Mouse (Mus musculus): Measurements from ENCODE around the gene Slc17a1. TPM values are rescaled to one million over a fixed set of nuclear protein-coding genes. Genes with fewer than 3 reads are reported as not detected.

Slc17a1 gene
- total and polyA plus RNA-seq, 3 experiments, result not detected

GRCm38 (mm10) chr13:23839308-23839707 is 28.2 kb upstream of the Slc17a1 start, which contains the start of gene Slc17a3:
Gene Slc17a3, plus strand, starts transcription at chr13:23839434.
- Histone ChIP-seq H3K27ac (ENCODE audit: insufficient read depth, low read depth) (no peak within 1 kb of the TSS), H3K9me3 (replicated peaks; ENCODE audit: low read length) (no peaks in the 10 kb centered on the region), H3K4me2 (ENCODE audit: insufficient read depth, low read depth, poor library complexity, severe bottlenecking) (no peak within 1 kb of the TSS), H3K79me2 (replicated peaks; ENCODE audit: control insufficient read depth, extremely low read depth, insufficient read depth, poor library complexity, severe bottlenecking) (no peaks in the 10 kb centered on the region), H3K4me1 (ENCODE audit: control insufficient read depth in 1 of 2, insufficient read depth in 2 of 2) (no peaks in the 10 kb centered on the region), H3K4me3 (replicated peaks in 1 of 3; ENCODE audit: low read depth in 2 of 3, low read length in 2 of 3, poor library complexity in 1 of 3) (no peak within 1 kb of the TSS), H3K36me3 (replicated peaks in 1 of 2; ENCODE audit: control insufficient read depth in 1 of 2, insufficient read depth in 1 of 2, low read length in 1 of 2) (no peaks in the 10 kb centered on the region), H3K27me3 (replicated peaks) (no peaks in the 10 kb centered on the region), H3K9ac (ENCODE audit: insufficient read depth, low read depth) (no peak within 1 kb of the TSS)
- in situ Hi-C loops (cut with MboI; ENCODE audit: low pct_ligation_motif_present, low pct_unique_long_range_greater_than_20kb, low sequenced_read_pairs) (loop anchor here (25.0 kb wide), 1 partner anchor 448 kb away; the partner anchor contains the start of gene Carmil1), dilution Hi-C loops (cut with MboI; ENCODE audit: extremely low pct_ligation_motif_present, extremely low pct_unique_long_range_greater_than_20kb, low sequenced_read_pairs) (no loop called here)
- TF ChIP-seq RCOR1 (conservative IDR thresholded peaks at IDR 0.05; ENCODE audit: low read depth, low read length) (no peak), USF1 (IDR thresholded peaks at IDR 0.05; ENCODE audit: low read depth, low read length) (no peak), CTCF (conservative IDR thresholded peaks at IDR 0.05 in 1 of 2, IDR thresholded peaks at IDR 0.05 in 1 of 2; ENCODE audit: low read depth in 2 of 2, low read length in 2 of 2) (no peak), JUND (conservative IDR thresholded peaks at IDR 0.05; ENCODE audit: low read depth, low read length) (no peak), IRF4 (IDR thresholded peaks at IDR 0.05; ENCODE audit: low read depth, low read length) (no peak), JUN (IDR thresholded peaks at IDR 0.05; ENCODE audit: insufficient read depth, low read depth, low read length) (no peak), POLR2A (IDR thresholded peaks at IDR 0.05; ENCODE audit: low read depth, low read length) (no peak), ZKSCAN1 (IDR thresholded peaks at IDR 0.05; ENCODE audit: borderline replicate concordance, low read depth, low read length) (no peak), POLR2AphosphoS2 (IDR thresholded peaks at IDR 0.05; ENCODE audit: low read depth, low read length) (no peak), MEF2A (IDR thresholded peaks at IDR 0.05; ENCODE audit: borderline replicate concordance, low read depth, low read length) (no peak), PAX5 (IDR thresholded peaks at IDR 0.05; ENCODE audit: low read length) (no peak), ELF1 (IDR thresholded peaks at IDR 0.05; ENCODE audit: low read depth, low read length) (no peak), ZNF384 (IDR thresholded peaks at IDR 0.05; ENCODE audit: low read depth, low read length) (no peak), ETS1 (conservative IDR thresholded peaks at IDR 0.05; ENCODE audit: low read depth, low read length) (no peak), GABPA (IDR thresholded peaks at IDR 0.05; ENCODE audit: insufficient replicate concordance, low read depth, low read length) (no peak), RAD21 (IDR thresholded peaks at IDR 0.05; ENCODE audit: low read depth, low read length) (no peak), UBTF (IDR thresholded peaks at IDR 0.05; ENCODE audit: low read depth, low read length) (no peak), CHD1 (IDR thresholded peaks at IDR 0.05; ENCODE audit: low read depth, low read length) (no peak), KAT2A (IDR thresholded peaks at IDR 0.05; ENCODE audit: insufficient replicate concordance, low read length) (no peak)
- no peak for DNase-seq (ENCODE audit: extremely low read depth)

DNA sequence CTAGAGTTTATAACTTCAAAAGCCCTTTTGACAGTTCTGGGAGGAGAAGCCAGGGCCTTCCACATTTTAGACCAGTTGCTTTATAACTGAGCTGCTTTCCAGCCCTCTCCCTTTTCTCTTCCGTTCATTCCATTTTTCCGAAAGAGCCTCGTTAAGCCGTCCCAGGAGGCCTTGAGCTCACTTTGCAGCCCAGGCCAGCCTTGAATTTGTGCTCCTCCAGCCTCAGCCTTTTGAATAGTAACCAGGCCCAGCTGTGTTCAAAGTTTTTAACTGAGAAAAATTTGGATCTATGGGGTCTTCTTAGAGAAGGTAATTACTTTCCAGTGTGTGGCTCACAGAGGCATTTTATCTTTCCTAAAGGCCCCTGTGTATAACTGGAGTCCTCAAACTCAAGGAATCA is 21.7 kb upstream of the Slc17a1 start:
- Histone ChIP-seq H3K27me3 (replicated peaks) (no peaks in the 10 kb centered on the region), H3K4me2 (ENCODE audit: insufficient read depth, low read depth, poor library complexity, severe bottlenecking) (no peak overlapping the region), H3K27ac (ENCODE audit: insufficient read depth, low read depth) (no peak overlapping the region), H3K4me3 (replicated peaks in 1 of 3; ENCODE audit: low read depth in 2 of 3, low read length in 2 of 3, poor library complexity in 1 of 3) (no peak overlapping the region), H3K9me3 (replicated peaks; ENCODE audit: low read length) (no peaks in the 10 kb centered on the region), H3K4me1 (ENCODE audit: control insufficient read depth in 1 of 2, insufficient read depth in 2 of 2) (peaks cover 0 to 4% of the 10 kb centered on the region in 2 experiments; a peak in 1 of 4 replicates), H3K36me3 (replicated peaks in 1 of 2; ENCODE audit: control insufficient read depth in 1 of 2, insufficient read depth in 1 of 2, low read length in 1 of 2) (no peaks in the 10 kb centered on the region), H3K79me2 (replicated peaks; ENCODE audit: control insufficient read depth, extremely low read depth, insufficient read depth, poor library complexity, severe bottlenecking) (no peaks in the 10 kb centered on the region), H3K9ac (ENCODE audit: insufficient read depth, low read depth) (no peak overlapping the region)
- no peak for DNase-seq (ENCODE audit: extremely low read depth)
- TF ChIP-seq MXI1 (IDR thresholded peaks at IDR 0.05; ENCODE audit: low read depth, low read length) (no peak), MAFK (IDR thresholded peaks at IDR 0.05; ENCODE audit: insufficient replicate concordance, low read length) (no peak), USF2 (conservative IDR thresholded peaks at IDR 0.05; ENCODE audit: low read depth, low read length) (no peak), CTCF (conservative IDR thresholded peaks at IDR 0.05 in 1 of 2, IDR thresholded peaks at IDR 0.05 in 1 of 2; ENCODE audit: low read depth in 2 of 2, low read length in 2 of 2) (no peak), SIN3A (IDR thresholded peaks at IDR 0.05; ENCODE audit: low read length) (no peak), NRF1 (IDR thresholded peaks at IDR 0.05; ENCODE audit: low read depth, low read length) (no peak), HCFC1 (IDR thresholded peaks at IDR 0.05; ENCODE audit: low read depth, low read length) (no peak), MAX (IDR thresholded peaks at IDR 0.05; ENCODE audit: low read length) (no peak), JUN (IDR thresholded peaks at IDR 0.05; ENCODE audit: insufficient read depth, low read depth, low read length) (no peak), POLR2A (IDR thresholded peaks at IDR 0.05; ENCODE audit: low read depth, low read length) (no peak), TBP (conservative IDR thresholded peaks at IDR 0.05; ENCODE audit: low read depth, low read length) (no peak), ZC3H11A (IDR thresholded peaks at IDR 0.05; ENCODE audit: low read depth, low read length) (no peak), E2F4 (IDR thresholded peaks at IDR 0.05; ENCODE audit: insufficient replicate concordance, low read depth, low read length) (no peak), SMC3 (IDR thresholded peaks at IDR 0.05; ENCODE audit: low read depth, low read length) (no peak), IRF4 (IDR thresholded peaks at IDR 0.05; ENCODE audit: low read depth, low read length) (no peak), RAD21 (IDR thresholded peaks at IDR 0.05; ENCODE audit: low read depth, low read length) (no peak), MEF2A (IDR thresholded peaks at IDR 0.05; ENCODE audit: borderline replicate concordance, low read depth, low read length) (no peak)
- in situ Hi-C loops (cut with MboI; ENCODE audit: low pct_ligation_motif_present, low pct_unique_long_range_greater_than_20kb, low sequenced_read_pairs) (loop anchor here (25.0 kb wide), 1 partner anchor 441 kb away; the partner anchor contains the start of gene Carmil1), dilution Hi-C loops (cut with MboI; ENCODE audit: extremely low pct_ligation_motif_present, extremely low pct_unique_long_range_greater_than_20kb, low sequenced_read_pairs) (no loop called here)

Measured in CH12.LX (cell line).